Mouse (Mus musculus): Measurements from ENCODE around the gene Hap1. TPM values are rescaled to one million over a fixed set of nuclear protein-coding genes. Genes with fewer than 3 reads are reported as not detected.

The Hap1 gene
- polyA plus RNA-seq (2015; fragmentation: Nextera tagmentation; extraction: Ambion mirVana): 417 and 440 TPM in 2 replicates

GRCm38 (mm10) chr11:100355972-100356818 lies at the start of gene Hap1:
Gene Hap1, minus strand, starts transcription at chr11:100356128.
- peak; percentile 76 for ATAC-seq
- peak within 1 kb of the TSS; percentile 87 for H3K4me2 ChIP-seq (ENCODE audit: low read length)
- H3K4me1 ChIP-seq (ENCODE audit: control insufficient read depth, insufficient read depth, low read length): peaks cover 25% of the 10 kb centered on the region
- under 1% methylated on average over 49 of the region's 49 CpGs for WGBS
- H3K9ac ChIP-seq (ENCODE audit: low read depth, low read length): peak within 1 kb of the TSS; percentile 82
- H3K36me3 ChIP-seq (ENCODE audit: control insufficient read depth, insufficient read depth, low read length): no peaks in the 10 kb centered on the region; the same call in 1 of the 2 replicates
- peak within 1 kb of the TSS; percentile 85 for H3K4me3 ChIP-seq (ENCODE audit: low read depth, low read length)
- no peaks in the 10 kb centered on the region for H3K9me3 ChIP-seq (replicated peaks; ENCODE audit: control insufficient read depth, low read length, poor library complexity, severe bottlenecking)
- H3K27me3 ChIP-seq (ENCODE audit: control insufficient read depth, insufficient read depth, low read depth, low read length): 0 out of 2 replicates have a peak, but pooled peaks cover 5% of the 10 kb centered on the region
- H3K27ac ChIP-seq (ENCODE audit: low read length): peak within 1 kb of the TSS; percentile 91

- no peak overlapping the region for H3K4me3 ChIP-seq (ENCODE audit: low read depth, low read length)
- H3K9ac ChIP-seq (ENCODE audit: low read depth, low read length): no peak overlapping the region
- ATAC-seq: no peak
Observed at GRCm38 (mm10) chr11:100404456-100405074, 48.6 kb upstream of the Hap1 start.

GRCm38 (mm10) chr11:100403445-100404134 lies 47.7 kb upstream of the Hap1 start:
- Histone ChIP-seq H3K27me3 (ENCODE audit: control insufficient read depth, insufficient read depth, low read depth, low read length) (no peaks in the 10 kb centered on the region), H3K4me1 (ENCODE audit: control insufficient read depth, insufficient read depth, low read length) (no peaks in the 10 kb centered on the region), H3K36me3 (ENCODE audit: control insufficient read depth, insufficient read depth, low read length) (no peaks in the 10 kb centered on the region), H3K9me3 (replicated peaks; ENCODE audit: control insufficient read depth, low read length, poor library complexity, severe bottlenecking) (no peaks in the 10 kb centered on the region), H3K4me2 (ENCODE audit: low read length) (no peak overlapping the region), H3K9ac (ENCODE audit: low read depth, low read length) (no peak overlapping the region), H3K27ac (ENCODE audit: low read length) (no peak overlapping the region), H3K4me3 (ENCODE audit: low read depth, low read length) (no peak overlapping the region)
- no peak for ATAC-seq
- 70% methylated on average over 10 of the region's 10 CpGs for WGBS

More at GRCm38 (mm10) chr11:100404456-100405074, 48.6 kb upstream of the Hap1 start:
- no peaks in the 10 kb centered on the region for H3K4me1 ChIP-seq (ENCODE audit: control insufficient read depth, insufficient read depth, low read length)
- H3K27ac ChIP-seq (ENCODE audit: low read length): no peak overlapping the region
- no peaks in the 10 kb centered on the region for H3K36me3 ChIP-seq (ENCODE audit: control insufficient read depth, insufficient read depth, low read length)
- WGBS: 90% methylated on average over 3 of the region's 3 CpGs
- no peaks in the 10 kb centered on the region for H3K9me3 ChIP-seq (replicated peaks; ENCODE audit: control insufficient read depth, low read length, poor library complexity, severe bottlenecking)
- no peak overlapping the region for H3K4me2 ChIP-seq (ENCODE audit: low read length)
- no peaks in the 10 kb centered on the region for H3K27me3 ChIP-seq (ENCODE audit: control insufficient read depth, insufficient read depth, low read depth, low read length)

- ATAC-seq: no peak
- WGBS: 85% methylated on average over 2 of the region's 2 CpGs
- Histone ChIP-seq H3K4me2 (ENCODE audit: low read length) (no peak overlapping the region), H3K9me3 (replicated peaks; ENCODE audit: control insufficient read depth, low read length, poor library complexity, severe bottlenecking) (no peaks in the 10 kb centered on the region), H3K27me3 (ENCODE audit: control insufficient read depth, insufficient read depth, low read depth, low read length) (no peaks in the 10 kb centered on the region), H3K9ac (ENCODE audit: low read depth, low read length) (no peak overlapping the region), H3K27ac (ENCODE audit: low read length) (no peak overlapping the region), H3K36me3 (ENCODE audit: control insufficient read depth, insufficient read depth, low read length) (no peaks in the 10 kb centered on the region), H3K4me3 (ENCODE audit: low read depth, low read length) (no peak overlapping the region), H3K4me1 (ENCODE audit: control insufficient read depth, insufficient read depth, low read length) (no peaks in the 10 kb centered on the region)
Observed at GRCm38 (mm10) chr11:100402682-100403081, 46.8 kb upstream of the Hap1 start.

- 62% methylated on average over 6 of the region's 6 CpGs for WGBS
- ATAC-seq: no peak
- no peaks in the 10 kb centered on the region for H3K27me3 ChIP-seq (ENCODE audit: control insufficient read depth, insufficient read depth, low read depth, low read length)
- no peaks in the 10 kb centered on the region for H3K36me3 ChIP-seq (ENCODE audit: control insufficient read depth, insufficient read depth, low read length)
- H3K4me1 ChIP-seq (ENCODE audit: control insufficient read depth, insufficient read depth, low read length): no peaks in the 10 kb centered on the region
- H3K4me2 ChIP-seq (ENCODE audit: low read length): no peak overlapping the region
- no peak overlapping the region for H3K9ac ChIP-seq (ENCODE audit: low read depth, low read length)
- H3K27ac ChIP-seq (ENCODE audit: low read length): no peak overlapping the region
- no peaks in the 10 kb centered on the region for H3K9me3 ChIP-seq (replicated peaks; ENCODE audit: control insufficient read depth, low read length, poor library complexity, severe bottlenecking)
- no peak overlapping the region for H3K4me3 ChIP-seq (ENCODE audit: low read depth, low read length)
Observed at GRCm38 (mm10) chr11:100402240-100402639, 46.3 kb upstream of the Hap1 start.

- no peak overlapping the region for H3K27ac ChIP-seq (ENCODE audit: low read length)
- 87% methylated on average over 6 of the region's 6 CpGs for WGBS
Observed at GRCm38 (mm10) chr11:100400842-100401241, 44.9 kb upstream of the Hap1 start.

GRCm38 (mm10) chr11:100399727-100400538 lies 44.0 kb upstream of the Hap1 start:
- Histone ChIP-seq H3K27ac (ENCODE audit: low read length) (no peak overlapping the region), H3K9ac (ENCODE audit: low read depth, low read length) (no peak overlapping the region), H3K27me3 (ENCODE audit: control insufficient read depth, insufficient read depth, low read depth, low read length) (no peaks in the 10 kb centered on the region), H3K36me3 (ENCODE audit: control insufficient read depth, insufficient read depth, low read length) (no peaks in the 10 kb centered on the region), H3K9me3 (replicated peaks; ENCODE audit: control insufficient read depth, low read length, poor library complexity, severe bottlenecking) (no peaks in the 10 kb centered on the region), H3K4me2 (ENCODE audit: low read length) (no peak overlapping the region), H3K4me3 (ENCODE audit: low read depth, low read length) (no peak overlapping the region), H3K4me1 (ENCODE audit: control insufficient read depth, insufficient read depth, low read length) (peaks cover 17% of the 10 kb centered on the region)
- ATAC-seq: no peak
- 78% methylated on average over 12 of the region's 12 CpGs for WGBS

More at GRCm38 (mm10) chr11:100400842-100401241, 44.9 kb upstream of the Hap1 start:
- Histone ChIP-seq H3K4me3 (ENCODE audit: low read depth, low read length) (no peak overlapping the region), H3K4me1 (ENCODE audit: control insufficient read depth, insufficient read depth, low read length) (peaks cover 8% of the 10 kb centered on the region), H3K36me3 (ENCODE audit: control insufficient read depth, insufficient read depth, low read length) (no peaks in the 10 kb centered on the region), H3K27me3 (ENCODE audit: control insufficient read depth, insufficient read depth, low read depth, low read length) (no peaks in the 10 kb centered on the region), H3K9ac (ENCODE audit: low read depth, low read length) (no peak overlapping the region), H3K4me2 (ENCODE audit: low read length) (no peak overlapping the region), H3K9me3 (replicated peaks; ENCODE audit: control insufficient read depth, low read length, poor library complexity, severe bottlenecking) (no peaks in the 10 kb centered on the region)
- no peak for ATAC-seq

- ATAC-seq: no peak
- Histone ChIP-seq H3K27me3 (ENCODE audit: control insufficient read depth, insufficient read depth, low read depth, low read length) (no peaks in the 10 kb centered on the region), H3K27ac (ENCODE audit: low read length) (no peak overlapping the region), H3K4me3 (ENCODE audit: low read depth, low read length) (no peak overlapping the region), H3K36me3 (ENCODE audit: control insufficient read depth, insufficient read depth, low read length) (no peaks in the 10 kb centered on the region), H3K9ac (ENCODE audit: low read depth, low read length) (no peak overlapping the region), H3K4me2 (ENCODE audit: low read length) (no peak overlapping the region), H3K9me3 (replicated peaks; ENCODE audit: control insufficient read depth, low read length, poor library complexity, severe bottlenecking) (no peaks in the 10 kb centered on the region), H3K4me1 (ENCODE audit: control insufficient read depth, insufficient read depth, low read length) (peaks cover 20% of the 10 kb centered on the region)
- 85% methylated on average over 9 of the region's 9 CpGs for WGBS
Observed at GRCm38 (mm10) chr11:100399320-100399719, 43.4 kb upstream of the Hap1 start.

All from midbrain, embryonic 16.5 days (tissue).